Mouse (Mus musculus) kidney, embryonic 14.5 days (tissue): ENCODE data around the gene Ssbp4. TPM values are rescaled to one million over a fixed set of nuclear protein-coding genes. Genes with fewer than 3 reads are reported as not detected.

Experiments used
- ATAC-seq: fragments of 200-750 bp; cut with Nextera tagmentation; 2 replicates; pipeline ENCODE4 v1.8.0; 2017; ENCODE audit warnings: moderate number of reproducible peaks, mild to moderate bottlenecking, moderate TSS enrichment, moderate library complexity; ENCODE audit not compliant: low FRiP score, low TSS enrichment
- H3K27ac ChIP-seq: fragments of 300-500 bp; sonication (generic); 2 replicates; pipeline ENCODE4 v1.5.1; 2014; ENCODE audit warnings: low read depth, mild to moderate bottlenecking, low read length, moderate library complexity, mixed read lengths
- H3K27me3 ChIP-seq: fragments of 300-500 bp; sonication (generic); 2 replicates; pipeline ENCODE4 v1.6.1; 2014; ENCODE audit warnings: mild to moderate bottlenecking, low read length; ENCODE audit not compliant: control insufficient read depth, insufficient read depth
- H3K36me3 ChIP-seq: fragments of 300-500 bp; sonication (generic); 2 replicates; pipeline ENCODE4 v1.6.1; 2014; ENCODE audit warnings: low read length, mixed read lengths; ENCODE audit not compliant: control insufficient read depth, insufficient read depth
- H3K4me1 ChIP-seq: fragments of 300-500 bp; sonication (generic); 2 replicates; pipeline ENCODE4 v1.6.1; 2014; ENCODE audit warnings: low read length, mixed read lengths; ENCODE audit not compliant: control insufficient read depth, insufficient read depth
- H3K4me2 ChIP-seq: fragments of 300-500 bp; sonication (generic); replicated peaks from 2 replicates; pipeline ENCODE4 v1.6.1; 2014; ENCODE audit warnings: low read depth, mild to moderate bottlenecking, low read length
- H3K4me3 ChIP-seq: fragments of 300-500 bp; sonication (generic); 2 replicates; pipeline ENCODE4 v1.5.1; 2014; ENCODE audit warnings: mild to moderate bottlenecking, low read length
- H3K9ac ChIP-seq: fragments of 300-500 bp; sonication (generic); 2 replicates; pipeline ENCODE4 v1.6.1; 2014; ENCODE audit warnings: low read depth, mild to moderate bottlenecking, low read length, moderate library complexity
- H3K9me3 ChIP-seq: fragments of 300-500 bp; sonication (generic); 2 replicates; pipeline ENCODE4 v1.6.1; 2016; ENCODE audit warnings: low read length; ENCODE audit not compliant: control insufficient read depth
- whole genome bisulfite sequencing: fragments of 180-500 bp; shearing (Covaris S2); extraction: QIAGEN DNeasy Blood & Tissue Kit; methylation state at CpG from one replicate; pipeline ENCODE4 v1.1.7; 2014; 5-methylcytosine and 5-hydroxymethylcytosine counted together
- polyA plus RNA-seq: library from polyadenylated mRNA; unstranded; fragments of >200 nt; fragmentation: Nextera tagmentation; extraction: Ambion mirVana; gene quantifications from 2 replicates; pipeline ENCODE4 v1.2.1, GENCODE M21; 2014

Ssbp4 gene
- polyA plus RNA-seq, 1 experiment from 2014 or later, result 172 TPM

DNA sequence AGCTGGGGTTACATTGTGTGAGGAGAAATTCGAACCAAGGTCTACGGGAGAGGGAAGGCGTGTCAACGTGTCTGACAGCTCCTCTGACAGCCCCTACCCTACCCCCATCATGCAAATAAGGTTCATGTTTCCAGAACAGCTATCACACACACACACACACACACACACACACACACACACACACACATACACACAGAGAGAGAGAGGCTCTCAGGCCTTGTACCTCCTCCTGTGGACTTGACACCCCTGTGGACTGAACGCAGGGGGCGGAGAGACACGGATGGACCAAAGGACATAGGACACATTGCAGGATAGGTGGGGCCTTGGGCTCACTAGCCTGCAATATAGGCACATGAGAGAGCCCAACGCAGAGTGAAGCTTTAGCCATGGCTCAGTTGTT lies 28.2 kb upstream of the Ssbp4 start:
- Histone ChIP-seq H3K9ac (no peak overlapping the region), H3K4me2 (no peak overlapping the region), H3K4me1 (0 out of 2 replicates have a peak, but pooled peaks cover 8% of the 10 kb centered on the region), H3K27ac (no peak overlapping the region), H3K4me3 (no peak overlapping the region), H3K27me3 (no peaks in the 10 kb centered on the region), H3K9me3 (no peaks in the 10 kb centered on the region), H3K36me3 (no peaks in the 10 kb centered on the region)
- WGBS, result 46% methylated on average over 8 of the region's 8 CpGs
- ATAC-seq, result no peak

DNA sequence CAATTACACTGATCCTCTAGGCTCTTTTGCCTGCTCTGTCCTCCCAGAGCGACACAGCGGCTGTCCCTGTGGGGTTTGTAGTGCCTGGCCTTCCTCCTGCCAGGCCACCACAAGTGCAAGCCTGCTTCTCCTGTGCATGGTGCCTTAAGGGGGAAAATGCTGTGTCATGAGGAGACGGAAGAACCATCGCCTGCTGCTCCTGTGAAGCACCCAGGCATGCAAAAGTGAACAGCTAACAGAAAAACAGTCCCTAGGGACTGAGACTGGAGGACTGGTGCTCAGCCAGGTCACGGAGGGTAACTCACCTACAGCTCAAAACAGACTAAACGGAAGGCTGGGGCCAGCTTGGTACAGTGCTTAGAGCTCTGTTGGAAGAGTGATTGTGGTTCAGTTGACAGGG lies 26.9 kb upstream of the Ssbp4 start:
- H3K27ac ChIP-seq, result peak overlapping the region; percentile 34; the same call in 1 of the 2 replicates
- ATAC-seq, result no peak
- WGBS, result 54% methylated on average over 6 of the region's 6 CpGs
- H3K4me2 ChIP-seq, result no peak overlapping the region
- H3K9me3 ChIP-seq, result no peaks in the 10 kb centered on the region
- peaks cover 20% of the 10 kb centered on the region; the same call in 1 of the 2 replicates for H3K4me1 ChIP-seq
- no peak overlapping the region for H3K4me3 ChIP-seq
- no peaks in the 10 kb centered on the region for H3K27me3 ChIP-seq
- no peak overlapping the region for H3K9ac ChIP-seq
- H3K36me3 ChIP-seq, result no peaks in the 10 kb centered on the region

DNA sequence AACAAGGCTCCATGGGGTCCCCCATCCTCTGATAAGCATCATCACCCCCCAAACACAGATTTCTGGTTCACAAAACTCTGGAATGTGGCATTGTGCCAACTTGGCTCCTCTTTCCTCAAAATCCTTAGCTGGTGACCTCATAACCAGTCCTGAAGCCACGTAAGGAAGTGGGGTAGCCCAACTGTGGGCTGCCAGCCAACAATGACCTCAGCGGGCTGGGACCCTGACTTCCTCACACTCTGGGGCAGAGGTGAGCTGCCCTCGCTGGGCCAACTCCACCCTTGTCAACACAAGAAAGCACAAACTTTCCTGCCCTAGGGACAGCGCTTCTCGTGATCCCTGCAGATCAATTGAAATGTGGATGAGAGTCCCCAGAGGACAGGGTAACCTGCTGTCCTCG lies 25.4 kb upstream of the Ssbp4 start:
- H3K4me1 ChIP-seq, result peaks cover 30% of the 10 kb centered on the region; the same call in 1 of the 2 replicates
- ATAC-seq, result no peak
- WGBS, result 45% methylated on average over 6 of the region's 6 CpGs

GRCm38 (mm10) chr8:70632346-70632892 lies 23.7 kb upstream of the Ssbp4 start, which contains the start of gene Gdf15:
Gdf15 (minus strand) TSS chr8:70632456.
- H3K4me2 ChIP-seq, result peak within 1 kb of the TSS; percentile 10; the same call in 1 of the 2 replicates
- H3K27ac ChIP-seq, result no peak within 1 kb of the TSS
- H3K27me3 ChIP-seq, result no peaks in the 10 kb centered on the region
- H3K4me1 ChIP-seq, result peaks cover 30% of the 10 kb centered on the region; the same call in 1 of the 2 replicates
- no peak for ATAC-seq
- H3K36me3 ChIP-seq, result no peaks in the 10 kb centered on the region
- no peak within 1 kb of the TSS; the same call in 1 of the 2 replicates for H3K9ac ChIP-seq
- 80% methylated on average over 6 of the region's 6 CpGs for WGBS
- H3K4me3 ChIP-seq, result no peak within 1 kb of the TSS
- H3K9me3 ChIP-seq, result no peaks in the 10 kb centered on the region

More for the DNA sequence above, 25.4 kb upstream of the Ssbp4 start:
- Histone ChIP-seq H3K9me3 (no peaks in the 10 kb centered on the region), H3K36me3 (no peaks in the 10 kb centered on the region), H3K9ac (no peak overlapping the region), H3K4me2 (no peak overlapping the region), H3K4me3 (no peak overlapping the region), H3K27ac (no peak overlapping the region), H3K27me3 (no peaks in the 10 kb centered on the region)

DNA sequence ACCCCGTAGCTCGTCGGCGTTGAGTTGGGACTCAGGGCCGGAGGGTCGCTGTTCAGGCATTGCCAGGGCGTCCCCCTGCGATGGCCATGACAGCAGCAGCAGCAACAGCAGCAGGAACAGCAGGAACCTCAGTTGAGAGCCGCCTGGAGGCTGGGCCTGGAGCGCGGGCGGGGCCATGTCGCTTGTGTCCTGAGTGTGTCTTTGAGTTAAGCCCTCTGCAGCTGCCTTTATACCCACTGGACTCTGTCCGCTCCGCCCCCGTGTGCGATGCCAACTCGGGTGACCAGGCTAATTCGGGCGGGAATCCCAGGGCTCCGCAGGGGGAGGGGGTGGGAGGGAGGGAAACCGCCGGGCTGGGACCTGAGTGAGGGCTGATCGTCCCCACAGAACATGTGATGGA lies 22.8 kb upstream of the Ssbp4 start:
- peaks cover 28% of the 10 kb centered on the region; the same call in 1 of the 2 replicates for H3K4me1 ChIP-seq
- peak overlapping the region; percentile 10; the same call in 1 of the 2 replicates for H3K4me2 ChIP-seq
- H3K4me3 ChIP-seq, result no peak overlapping the region
- H3K36me3 ChIP-seq, result no peaks in the 10 kb centered on the region
- 22% methylated on average over 21 of the region's 24 CpGs for WGBS
- no peaks in the 10 kb centered on the region for H3K9me3 ChIP-seq
- ATAC-seq, result no peak
- H3K9ac ChIP-seq, result no peak overlapping the region; the same call in 1 of the 2 replicates
- no peak overlapping the region for H3K27ac ChIP-seq
- H3K27me3 ChIP-seq, result no peaks in the 10 kb centered on the region

DNA sequence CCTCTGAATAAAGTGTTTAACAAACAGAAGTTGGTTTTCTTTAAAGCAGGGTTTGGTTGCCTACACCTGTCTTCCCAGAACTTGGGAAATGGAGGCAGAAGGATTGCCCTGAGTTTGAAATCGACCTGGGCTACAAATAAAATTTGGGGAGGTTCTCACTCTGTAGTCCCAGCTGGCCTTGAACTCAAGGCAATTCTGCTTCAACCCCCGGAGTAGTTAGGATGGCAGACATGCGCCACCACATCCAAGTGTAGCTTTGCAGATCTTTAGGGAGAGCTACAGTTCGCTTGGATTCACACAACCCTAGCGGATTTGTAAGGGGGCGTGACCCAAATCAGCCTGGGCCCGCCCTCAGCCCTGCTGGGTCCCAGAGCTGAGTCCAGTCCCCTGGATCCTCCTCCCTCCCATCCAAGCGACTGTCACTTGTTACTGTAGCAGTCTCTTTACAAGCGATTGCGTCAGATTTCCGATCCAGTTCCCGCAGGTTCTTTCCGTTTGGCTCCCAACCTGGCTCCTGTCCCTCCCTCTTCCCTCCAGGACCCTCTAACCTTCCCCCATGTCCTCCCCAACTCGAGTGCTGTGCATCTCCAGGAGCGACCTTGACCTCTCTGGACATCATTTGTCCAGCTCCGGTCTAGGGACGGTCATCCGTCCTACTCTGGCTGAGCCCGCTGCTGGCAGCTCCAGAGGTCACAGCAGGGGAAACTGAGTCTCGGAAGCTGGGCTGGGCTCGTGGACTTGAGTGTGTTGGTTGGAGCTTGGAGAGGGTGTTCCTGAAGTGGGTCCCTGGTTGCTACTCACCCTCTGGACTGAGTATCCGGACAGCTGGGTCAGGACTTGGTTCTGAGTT lies 22.1 kb upstream of the Ssbp4 start:
- Histone ChIP-seq H3K9me3 (no peaks in the 10 kb centered on the region), H3K4me3 (no peak overlapping the region), H3K36me3 (no peaks in the 10 kb centered on the region), H3K27me3 (no peaks in the 10 kb centered on the region), H3K27ac (no peak overlapping the region), H3K4me1 (peaks cover 26% of the 10 kb centered on the region; the same call in 1 of the 2 replicates), H3K4me2 (peak overlapping the region; percentile 66), H3K9ac (peak overlapping the region; percentile 57; the same call in 1 of the 2 replicates)
- WGBS, result 14% methylated on average over 22 of the region's 22 CpGs
- peak; percentile 47; the same call in 1 of the 2 replicates for ATAC-seq

- WGBS, result under 1% methylated on average over 60 of the region's 60 CpGs
- no peaks in the 10 kb centered on the region for H3K27me3 ChIP-seq
- H3K27ac ChIP-seq, result peak overlapping the region; percentile 42; the same call in 1 of the 2 replicates
- H3K4me2 ChIP-seq, result peak overlapping the region; percentile 66
- H3K4me3 ChIP-seq, result peak overlapping the region; percentile 49
- H3K4me1 ChIP-seq, result peaks cover 26% of the 10 kb centered on the region; the same call in 1 of the 2 replicates
- H3K9me3 ChIP-seq, result no peaks in the 10 kb centered on the region
- no peaks in the 10 kb centered on the region for H3K36me3 ChIP-seq
- H3K9ac ChIP-seq, result peak overlapping the region; percentile 57; the same call in 1 of the 2 replicates
- peak; percentile 91 for ATAC-seq
Measured at GRCm38 (mm10) chr8:70629574-70630531, 21.2 kb upstream of the Ssbp4 start.

GRCm38 (mm10) chr8:70628986-70629490 lies 20.4 kb upstream of the Ssbp4 start:
- no peak for ATAC-seq
- WGBS, result 53% methylated on average over 7 of the region's 7 CpGs
- peak overlapping the region; percentile 57; the same call in 1 of the 2 replicates for H3K9ac ChIP-seq

More at GRCm38 (mm10) chr8:70628986-70629490, 20.4 kb upstream of the Ssbp4 start:
- Histone ChIP-seq H3K9me3 (no peaks in the 10 kb centered on the region), H3K4me2 (peak overlapping the region; percentile 66), H3K27ac (no peak overlapping the region), H3K4me1 (peaks cover 22% of the 10 kb centered on the region; the same call in 1 of the 2 replicates), H3K27me3 (no peaks in the 10 kb centered on the region), H3K4me3 (peak overlapping the region; percentile 49), H3K36me3 (no peaks in the 10 kb centered on the region)
